Mouse (Mus musculus): ENCODE results near the gene Pinlyp.

DNA sequence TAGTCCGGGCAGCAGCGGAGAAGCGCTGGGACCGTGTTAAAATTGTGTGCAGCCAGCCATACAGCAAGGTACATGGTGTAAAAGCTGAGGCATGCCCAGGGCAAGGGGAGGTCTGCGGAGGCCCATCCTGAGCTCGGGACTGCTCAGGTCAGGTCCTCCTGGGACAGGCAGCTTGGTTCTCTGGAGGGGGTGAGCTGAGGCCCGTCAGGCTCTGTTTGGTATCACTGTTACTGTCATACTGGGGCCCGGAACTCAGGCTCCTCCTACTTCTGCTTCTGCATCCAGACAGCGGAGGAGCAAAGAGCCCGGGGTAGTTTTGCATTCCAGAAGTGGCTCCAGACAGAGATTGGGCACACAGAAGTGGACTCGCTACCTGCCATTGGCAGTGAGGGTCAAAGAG lies 19.7 kb upstream of the Pinlyp start:
- TF ChIP-seq CTCF (IDR thresholded peaks at IDR 0.05) (no peak), EP300 (IDR thresholded peaks at IDR 0.05) (no peak)
